Mouse (Mus musculus): ENCODE results near the gene Mmgt2. TPM values are rescaled to one million over a fixed set of nuclear protein-coding genes. Genes with fewer than 3 reads are reported as not detected.

The Mmgt2 gene
- 1 to 10 TPM; 5.3 to 7.2 (median 6.5) TPM for total RNA-seq (2022)

DNA sequence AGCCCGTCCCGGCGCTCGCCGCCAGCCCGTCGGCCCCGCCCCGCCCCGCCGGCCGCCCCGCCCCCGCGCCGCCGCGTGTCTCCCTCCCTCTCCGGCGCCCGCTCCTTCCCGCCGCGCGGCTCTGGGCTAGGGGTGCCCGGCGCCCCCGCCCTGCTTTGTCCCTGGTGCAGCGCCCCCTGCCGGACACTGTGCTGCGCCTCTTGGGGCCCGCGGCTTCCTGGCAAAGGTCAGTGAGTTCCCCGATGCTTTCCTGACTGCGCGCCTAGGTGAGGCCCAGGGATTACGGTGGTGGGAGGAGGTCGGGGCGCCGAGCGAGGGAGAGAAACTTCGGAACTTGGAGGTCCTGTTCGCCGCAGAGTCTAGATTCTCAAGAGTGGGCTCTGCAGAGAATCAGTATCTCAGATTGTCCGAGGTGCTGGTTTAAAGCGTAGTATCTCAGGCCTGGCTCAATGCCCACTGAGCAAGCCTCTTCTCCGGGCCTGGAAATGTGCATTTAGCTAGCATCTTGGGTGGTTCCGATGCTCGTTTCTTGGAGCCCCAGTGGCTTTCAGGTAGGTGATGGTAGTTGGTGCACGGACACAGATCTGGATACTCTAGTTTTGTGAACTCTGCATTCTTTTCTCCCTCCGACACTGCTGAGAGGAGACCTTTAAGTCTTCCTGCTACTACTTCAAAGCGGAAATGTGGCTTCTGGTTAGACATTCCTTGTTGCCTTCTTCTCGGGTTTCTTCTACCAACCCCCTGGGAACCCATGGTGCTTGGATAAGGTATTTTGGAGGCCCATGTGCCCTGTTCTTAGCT lies at the start of gene Mmgt2:
TSS of gene Mmgt2 (plus strand) at position 74 of the 801 bp plus-strand sequence.
- DNase-seq (ENCODE audit: low spot score in 2 of 2), result peak; percentile 87 to 92

DNA sequence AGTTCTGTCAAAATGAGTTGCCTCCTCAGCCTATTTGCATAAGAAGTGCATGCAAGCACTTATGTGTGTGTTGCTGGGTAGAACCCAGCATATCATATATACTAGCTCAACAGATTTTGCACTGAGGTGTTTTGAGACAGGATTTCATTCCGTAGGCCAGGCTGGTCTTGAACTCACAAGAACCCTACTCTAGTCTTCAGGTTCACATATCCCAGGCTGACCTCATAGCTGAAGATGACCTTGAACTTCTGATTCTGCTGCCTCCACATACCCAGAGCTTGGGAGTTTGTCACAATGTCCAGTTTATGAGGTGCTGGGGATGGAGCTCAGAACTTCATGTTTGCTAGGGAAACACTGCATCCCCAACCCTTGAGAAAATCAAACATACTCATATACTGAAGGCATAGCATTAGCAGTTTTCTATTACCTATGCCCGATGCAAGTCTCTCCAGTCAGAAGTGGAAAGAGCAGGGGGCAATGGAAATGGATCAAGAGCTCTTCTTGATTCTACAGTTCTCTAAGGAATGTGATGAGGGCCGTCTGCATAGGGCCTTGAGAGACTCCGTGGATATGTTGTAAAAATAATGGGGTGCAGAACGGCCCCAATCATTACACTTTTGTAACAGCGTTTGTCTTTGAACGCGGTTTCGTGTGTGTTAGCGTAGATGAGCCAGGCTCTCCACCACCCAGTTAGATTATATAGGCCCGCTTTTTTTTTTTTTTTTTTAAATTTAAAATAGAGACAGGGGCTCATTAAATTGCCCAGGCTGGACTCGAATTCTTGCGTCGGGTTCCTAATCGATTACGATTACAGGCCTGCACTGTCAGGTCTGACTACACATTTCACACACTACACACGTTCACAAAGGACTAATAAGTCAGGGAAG lies 46.5 kb upstream of the Mmgt2 start:
- no peak for DNase-seq (ENCODE audit: low spot score in 2 of 2)

DNA sequence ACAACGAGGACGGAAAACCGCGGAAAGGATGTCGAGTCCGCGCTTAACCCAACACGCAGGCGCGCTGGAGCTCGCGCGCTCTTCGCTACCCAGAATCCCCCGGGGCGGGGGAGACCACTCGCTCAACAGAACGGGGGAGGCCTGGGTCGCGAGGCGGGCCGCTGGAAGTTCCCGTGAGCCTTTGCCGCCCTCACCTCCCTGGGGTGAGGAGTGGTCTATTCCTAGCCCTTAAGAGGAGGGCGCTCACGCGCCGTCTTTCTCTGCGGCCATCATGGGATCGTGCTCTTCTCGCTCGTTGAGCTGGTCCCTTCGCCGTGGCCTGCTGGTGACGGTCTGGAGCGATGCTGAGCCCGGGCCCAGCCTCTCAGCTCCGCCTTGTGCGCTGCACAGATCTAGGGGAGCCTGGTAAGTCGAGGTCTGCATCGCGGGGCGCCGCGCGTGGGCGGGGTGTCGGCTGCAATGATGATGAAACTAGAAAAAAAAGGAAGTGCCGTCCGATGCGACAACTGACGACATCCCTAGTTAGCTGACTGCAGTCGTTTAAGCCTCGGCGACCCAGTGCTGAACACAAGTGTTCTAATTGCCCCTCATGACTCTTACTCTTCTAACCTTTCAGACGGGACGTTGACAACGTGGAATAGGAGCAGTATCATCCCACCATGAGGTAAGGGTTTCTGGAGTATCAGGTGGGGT lies 45.7 kb upstream of the Mmgt2 start:
- peak; percentile 92 to 95 for DNase-seq (ENCODE audit: low spot score in 2 of 2)

DNA sequence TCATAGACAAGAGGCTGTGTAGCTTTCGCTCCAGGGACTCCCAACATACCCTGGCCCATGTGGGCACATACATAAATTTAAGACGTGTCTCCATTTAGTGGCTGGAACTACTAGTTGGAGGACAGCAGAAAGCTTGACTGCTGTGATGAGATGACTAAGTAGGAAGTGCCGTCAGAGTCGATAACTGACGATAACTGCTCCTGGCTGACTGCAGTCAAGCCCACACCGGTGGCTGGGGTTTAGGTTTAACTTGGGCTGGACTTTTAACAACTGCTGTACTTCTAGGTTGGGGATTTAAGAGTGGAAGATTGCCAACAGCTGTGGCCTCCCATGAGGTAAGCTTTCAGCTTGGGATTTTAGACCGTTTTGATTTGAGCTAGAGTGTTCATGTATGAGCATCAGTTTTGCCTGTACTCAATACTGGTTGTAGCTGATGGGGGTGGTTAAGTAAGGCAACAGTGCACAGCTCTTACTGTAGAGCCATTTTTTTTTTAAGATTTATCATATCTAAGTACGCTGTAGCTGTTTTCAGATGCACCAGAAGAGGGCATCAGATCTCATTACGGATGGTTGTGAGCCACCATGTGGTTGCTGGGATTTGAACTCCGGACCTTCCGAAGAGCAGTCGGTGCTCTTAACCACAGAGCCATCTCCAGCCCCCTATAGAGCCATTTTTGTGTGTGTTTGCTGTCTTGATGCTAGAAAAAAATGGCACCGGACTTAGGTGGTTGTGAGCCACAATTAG lies 45.0 kb upstream of the Mmgt2 start:
- no peak for DNase-seq (ENCODE audit: low spot score in 2 of 2)

DNA sequence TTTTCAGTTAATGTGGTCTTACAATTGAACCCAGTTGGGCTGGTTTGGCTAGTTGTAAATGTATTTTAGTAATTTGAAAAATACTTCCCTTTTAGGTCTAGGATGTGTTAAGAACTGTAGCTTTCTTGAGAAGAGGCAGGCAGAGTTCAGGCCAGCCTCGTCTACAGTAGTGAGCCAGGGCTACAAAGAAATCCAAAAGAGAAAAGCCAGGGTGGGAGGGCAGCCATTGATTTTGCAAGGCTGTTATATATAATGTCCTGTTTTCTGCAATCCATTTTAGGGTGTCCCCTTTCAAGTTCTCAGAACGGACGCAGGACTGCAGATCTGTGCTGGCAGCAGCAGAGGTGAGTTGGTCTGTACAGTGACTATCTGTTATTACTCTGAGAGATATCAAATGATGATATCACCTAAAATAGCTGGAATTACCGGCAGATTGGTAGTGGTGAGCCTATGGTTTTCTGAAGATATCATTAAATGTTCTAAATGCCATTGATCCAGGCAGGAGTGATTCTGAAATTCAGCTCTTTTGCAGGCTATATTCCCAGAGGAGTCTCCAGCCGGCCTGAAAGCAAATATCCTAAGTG lies 44.2 kb upstream of the Mmgt2 start:
- DNase-seq (ENCODE audit: low spot score in 2 of 2), result no peak

DNA sequence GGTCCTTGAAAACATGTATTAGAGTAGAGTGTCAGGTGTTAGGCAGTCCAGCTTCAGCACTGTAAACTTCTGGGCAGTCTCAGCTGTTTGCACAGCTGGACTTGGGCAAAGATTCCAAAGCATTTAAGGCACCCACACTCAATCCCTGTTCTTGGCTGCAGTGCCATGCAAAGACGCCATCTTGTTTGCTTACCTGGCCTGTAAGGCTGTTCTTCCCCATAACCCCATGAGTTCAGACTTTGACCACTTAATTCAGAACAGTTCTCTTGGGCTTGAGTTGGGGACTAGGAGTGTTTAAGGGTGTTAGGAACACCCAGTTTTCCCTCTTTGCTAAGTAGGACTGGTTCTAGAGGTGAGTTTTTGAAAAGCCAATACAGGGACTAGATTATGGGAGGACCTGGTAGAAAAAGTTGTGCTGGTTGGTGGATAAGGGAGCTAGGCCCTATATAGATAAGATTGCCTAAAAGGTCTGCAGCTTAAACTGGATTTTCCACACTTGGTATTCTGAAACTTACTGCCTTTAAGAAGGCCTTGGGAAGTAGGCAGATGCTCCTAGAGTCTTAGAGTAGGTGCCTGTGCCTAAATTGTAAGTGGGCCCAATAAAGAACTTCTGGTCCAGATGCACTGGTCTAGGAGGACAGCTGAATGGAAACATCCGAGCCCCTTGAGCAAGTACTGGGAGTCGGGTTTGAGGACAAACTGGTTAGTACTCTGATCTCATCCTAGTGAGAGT lies 43.4 kb upstream of the Mmgt2 start:
- DNase-seq (ENCODE audit: low spot score in 2 of 2), result no peak

DNA sequence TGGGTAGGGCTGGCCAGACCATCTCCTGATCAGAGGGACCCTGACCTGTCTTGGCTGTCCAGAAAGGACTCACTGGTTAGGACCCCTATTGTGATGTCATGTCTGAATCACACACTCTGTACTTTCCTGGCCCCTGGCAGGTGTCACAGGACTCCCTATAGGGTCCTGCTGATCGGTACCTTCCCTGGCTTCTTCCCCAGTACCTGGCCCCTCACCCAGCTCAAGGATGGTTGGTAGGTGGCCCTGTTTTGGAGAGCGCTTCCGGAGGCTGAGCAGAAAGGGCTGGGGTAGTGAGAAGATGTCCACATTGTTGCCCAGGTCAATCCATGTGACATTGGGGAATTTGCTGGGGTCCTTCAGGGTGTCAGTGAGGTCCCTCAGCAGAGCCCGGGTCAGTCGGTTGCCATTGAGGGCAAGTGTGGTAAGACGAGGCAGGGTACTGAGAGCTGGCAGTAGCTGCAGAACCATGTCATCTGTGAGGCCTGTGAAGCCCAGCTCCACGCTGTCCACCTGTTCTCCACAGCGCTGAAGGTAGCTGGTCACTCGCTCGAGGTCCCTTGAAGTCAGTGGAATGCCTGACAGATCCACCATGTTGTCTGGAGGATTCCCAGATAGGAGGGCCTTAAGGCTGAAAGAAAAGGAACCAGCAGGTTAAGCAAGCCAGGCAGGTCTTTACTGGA lies 42.7 kb upstream of the Mmgt2 start:
- no peak for DNase-seq (ENCODE audit: low spot score in 2 of 2)

DNA sequence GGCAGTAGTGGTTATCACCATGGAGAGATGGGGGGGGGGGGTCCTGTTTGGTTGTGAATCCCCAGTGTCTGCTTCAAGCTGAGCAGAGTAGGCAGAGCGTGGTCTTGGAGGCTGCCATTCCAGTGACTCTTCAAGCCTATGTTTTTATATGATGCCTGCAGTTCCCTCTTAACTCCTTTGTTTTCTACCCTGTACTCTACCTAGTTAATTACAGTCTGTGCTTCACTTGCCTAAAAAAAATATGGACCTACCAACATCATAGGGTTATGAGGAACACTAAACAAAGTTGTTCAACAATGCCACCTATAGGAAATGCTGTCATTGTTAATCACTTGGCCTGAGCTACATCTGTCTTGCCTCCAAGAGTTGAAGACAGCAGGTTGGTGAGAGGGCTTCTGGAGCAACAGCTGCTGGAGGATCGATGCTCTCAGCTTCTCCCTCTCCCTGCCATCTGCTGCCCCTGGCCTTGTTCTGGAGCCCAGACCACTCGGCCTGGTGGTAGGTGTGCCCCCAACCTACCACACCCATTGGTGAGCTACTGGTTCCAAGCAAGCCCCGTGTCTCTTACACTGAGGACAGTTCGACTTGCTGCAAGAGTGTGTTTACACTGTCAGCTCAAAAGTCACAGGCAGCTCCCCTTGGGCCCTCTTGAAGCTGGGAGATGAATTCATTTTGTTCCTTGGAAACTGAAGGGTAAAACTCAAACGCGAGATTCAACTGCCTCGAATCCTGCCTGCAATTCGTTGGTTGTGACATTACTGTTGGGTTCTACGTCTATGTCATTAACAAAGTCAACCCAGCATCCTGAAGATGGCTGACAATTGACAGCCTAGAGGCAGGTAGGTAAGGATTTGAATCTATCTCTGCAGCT lies 41.9 kb upstream of the Mmgt2 start:
- no peak for DNase-seq (ENCODE audit: low spot score in 2 of 2)

DNA sequence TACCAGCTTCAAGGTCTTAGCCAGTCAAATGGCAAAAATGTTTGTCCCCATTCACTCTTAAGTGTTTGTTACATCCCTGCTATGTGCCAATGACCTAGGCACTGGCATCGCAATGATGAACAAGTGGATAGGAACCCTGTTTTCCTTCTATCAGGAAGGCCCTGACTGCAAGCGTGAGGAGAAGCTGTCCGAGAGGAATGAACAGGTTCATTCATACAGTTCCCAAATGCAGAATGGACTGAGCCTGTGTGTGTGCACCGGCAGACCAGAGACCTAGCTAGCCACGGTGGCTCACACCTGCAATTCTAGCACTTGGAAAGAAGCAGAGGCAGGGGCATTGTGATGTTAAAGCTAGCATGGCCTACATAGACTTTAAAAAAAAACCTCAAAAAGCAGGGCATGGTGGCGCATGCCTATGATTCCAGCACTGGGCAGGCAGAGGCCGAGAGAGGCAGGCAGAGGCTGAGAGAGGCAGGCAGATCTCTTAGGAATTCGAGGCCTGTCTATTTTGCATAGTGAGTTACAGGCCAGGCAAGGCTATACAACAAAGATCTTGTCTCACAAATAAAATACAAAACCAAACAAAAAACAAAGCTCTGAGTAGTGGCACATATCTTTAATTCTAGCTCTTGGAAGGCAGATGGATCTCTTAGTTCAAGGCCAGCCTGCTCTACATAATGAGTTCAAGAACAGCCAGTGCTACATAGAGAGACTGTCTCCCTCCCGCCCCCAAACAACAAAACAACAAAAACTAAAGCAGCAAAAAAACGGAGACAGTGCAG lies 41.1 kb upstream of the Mmgt2 start:
- DNase-seq (ENCODE audit: low spot score in 2 of 2), result no peak

DNA sequence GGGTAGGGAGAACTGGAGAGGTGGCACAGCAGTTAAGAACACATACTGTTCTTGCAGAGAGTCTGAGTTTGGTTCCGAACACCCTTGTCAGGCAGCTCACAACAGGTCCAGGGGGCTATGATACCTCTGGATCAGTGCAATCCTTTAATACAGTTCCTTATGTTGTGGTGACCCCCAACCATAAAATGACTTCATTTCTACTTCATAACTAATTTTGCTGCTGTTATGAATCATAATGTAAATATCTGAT lies 40.6 kb upstream of the Mmgt2 start:
- no peak for DNase-seq (ENCODE audit: low spot score in 2 of 2)

DNA sequence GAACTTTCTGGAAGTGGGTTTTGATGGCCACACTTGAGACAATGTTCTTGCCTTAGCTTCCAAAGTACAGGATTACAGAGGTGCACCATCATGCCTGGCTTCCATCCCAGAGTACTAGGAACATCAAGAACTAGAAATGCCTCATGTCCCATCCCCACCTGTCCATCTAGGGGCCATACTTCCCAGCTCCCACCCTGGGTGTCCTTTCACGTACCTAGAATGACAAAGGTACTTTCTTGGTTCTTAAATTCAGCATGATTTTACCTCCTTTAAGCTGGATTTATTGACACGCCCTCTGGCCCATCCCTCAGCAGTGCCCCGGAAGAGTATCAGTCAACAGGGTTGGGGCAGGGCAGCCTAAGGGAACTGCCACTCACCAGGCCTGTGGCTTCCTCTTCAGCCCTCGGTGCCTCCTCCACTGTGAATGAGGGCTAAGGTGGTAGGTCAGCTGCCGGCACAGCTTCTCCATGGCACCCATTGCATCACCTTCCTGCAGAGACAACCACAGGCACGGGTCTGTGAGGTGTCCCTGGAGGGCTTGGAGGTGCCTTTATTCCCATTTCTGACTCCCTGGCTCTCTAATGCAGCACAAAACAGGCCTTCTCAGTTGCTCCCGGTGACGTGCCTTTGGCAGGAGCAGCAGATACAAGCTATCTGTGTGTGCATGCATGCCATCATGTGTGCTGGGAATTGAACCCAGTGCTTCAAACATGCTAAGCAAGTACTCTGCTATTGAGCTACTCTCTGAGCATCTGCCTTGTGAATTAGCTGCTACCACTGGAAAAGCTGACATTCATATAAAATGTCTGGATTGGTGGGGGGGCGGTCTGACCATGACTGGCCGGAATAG lies 39.4 kb upstream of the Mmgt2 start:
- no peak for DNase-seq (ENCODE audit: low spot score in 2 of 2)

DNA sequence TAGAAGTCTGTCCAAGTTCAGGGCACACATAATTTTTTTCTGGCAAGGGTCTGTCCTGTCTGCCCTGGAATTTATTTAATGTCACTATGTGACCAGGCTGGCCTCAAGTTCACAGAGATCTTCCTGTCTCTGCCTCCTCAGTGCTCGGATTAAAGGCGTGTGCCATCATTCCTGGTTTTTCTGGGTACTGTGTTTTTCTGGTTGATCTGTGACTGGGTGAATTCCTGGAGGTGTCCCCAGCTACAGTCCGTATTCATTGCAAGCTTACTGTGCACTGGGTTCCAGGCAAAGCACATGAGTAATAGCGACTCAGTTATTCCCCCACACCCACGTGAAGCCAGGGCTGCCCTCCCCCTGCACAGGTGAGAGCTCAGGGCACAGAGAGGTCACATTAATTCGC lies 38.2 kb upstream of the Mmgt2 start:
- no peak for DNase-seq (ENCODE audit: low spot score in 2 of 2)

DNA sequence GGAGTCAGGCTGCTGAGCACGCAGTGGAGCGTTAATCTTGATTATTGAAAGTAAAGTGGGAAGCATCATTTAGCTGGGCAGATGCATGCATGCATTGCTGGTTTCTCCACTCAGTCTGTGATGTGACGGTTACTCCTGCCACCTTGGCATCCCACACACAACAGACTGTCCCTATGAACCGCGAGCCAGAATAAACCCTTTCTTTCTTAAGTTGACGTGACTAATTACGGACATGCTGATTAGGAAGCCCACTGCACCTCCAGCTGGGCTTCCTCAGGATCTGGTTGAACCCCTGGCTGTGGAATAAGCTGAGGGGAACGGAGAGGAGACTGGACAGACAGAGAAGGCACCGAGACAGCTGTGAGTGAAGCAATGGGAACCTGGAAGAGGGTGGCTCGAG lies 35.9 kb upstream of the Mmgt2 start:
- no peak for DNase-seq (ENCODE audit: low spot score in 2 of 2)

DNA sequence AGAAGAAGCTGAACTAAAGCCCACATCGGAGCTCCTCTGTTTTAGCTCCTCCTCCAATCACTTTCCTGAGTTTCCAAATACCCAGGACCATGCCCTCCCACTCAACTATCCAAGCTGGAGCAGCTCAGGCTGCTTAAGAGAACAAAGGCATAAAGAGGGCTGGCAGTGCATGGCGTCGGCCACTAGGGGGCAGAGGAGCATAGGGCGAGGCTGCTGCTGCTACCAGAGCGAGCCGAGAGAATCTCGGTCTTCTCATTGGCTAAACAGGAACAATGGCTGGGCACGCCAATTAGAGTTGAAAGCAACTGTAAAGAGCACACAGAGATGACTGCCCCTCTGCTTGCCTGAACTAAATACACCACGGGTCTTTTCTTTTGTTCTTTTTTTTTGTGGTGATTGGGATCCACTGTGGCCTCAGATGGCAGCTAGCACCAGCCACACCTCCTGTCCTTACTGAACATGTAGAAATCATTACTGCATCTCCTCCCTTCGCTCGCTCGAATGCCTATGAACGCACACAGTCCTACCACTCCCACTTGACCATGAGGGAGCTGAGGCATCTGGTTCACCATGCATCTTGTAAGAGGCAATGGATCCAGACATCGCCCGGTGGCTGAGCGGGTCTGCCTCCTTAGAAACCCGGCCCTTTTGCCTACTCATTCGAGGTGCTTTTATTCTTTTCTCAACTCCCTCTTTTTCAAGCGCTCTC lies 34.7 kb upstream of the Mmgt2 start:
- DNase-seq (ENCODE audit: low spot score in 2 of 2), result peak; percentile 82 to 85

DNA sequence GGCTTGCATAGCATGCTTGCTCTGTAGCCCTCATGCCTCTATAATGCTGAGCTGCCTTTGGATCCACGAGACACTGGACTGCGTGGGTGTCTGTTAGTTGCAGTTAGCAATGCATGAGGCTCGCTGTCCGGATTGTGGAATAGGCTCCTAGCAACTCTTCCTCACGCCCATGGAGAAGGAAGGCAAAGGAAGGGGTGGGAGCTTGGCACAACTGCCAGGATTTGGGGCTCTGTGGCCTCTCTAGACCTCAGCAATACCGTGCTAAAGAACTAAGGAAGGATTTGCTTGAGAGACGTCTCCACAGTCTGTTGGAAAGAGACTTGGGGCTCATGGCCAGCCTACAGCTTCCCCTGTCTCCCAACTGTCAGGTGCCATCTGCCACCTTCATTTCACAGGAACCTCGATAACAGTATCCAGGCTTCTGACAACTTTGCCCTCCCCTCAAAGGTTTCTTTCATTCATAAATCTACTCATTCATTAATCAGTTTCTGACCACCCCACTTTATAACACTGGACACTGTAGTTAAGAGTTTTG lies 33.5 kb upstream of the Mmgt2 start:
- DNase-seq (ENCODE audit: low spot score in 2 of 2), result no peak

DNA sequence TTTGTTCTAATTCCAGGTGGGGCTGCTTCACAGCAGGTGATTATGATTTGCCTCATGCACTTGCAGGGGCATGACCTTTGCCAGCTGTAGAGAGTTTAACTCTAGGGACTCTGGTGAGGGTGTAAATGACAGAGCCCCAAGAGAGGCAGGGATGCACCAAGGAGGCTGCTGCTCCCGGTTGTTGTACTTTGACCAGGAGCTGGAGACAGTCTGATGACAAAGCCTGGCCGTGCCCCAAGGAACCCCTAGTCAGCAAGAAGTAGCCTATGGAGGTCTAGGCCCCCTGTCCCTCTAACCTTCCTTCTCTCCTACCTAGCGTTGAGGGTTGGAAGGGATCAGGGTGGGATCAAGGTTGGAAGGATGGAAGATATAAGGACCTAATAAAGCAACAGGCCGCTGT lies 33.0 kb upstream of the Mmgt2 start:
- no peak for DNase-seq (ENCODE audit: low spot score in 2 of 2)

Measured in gastrocnemius, adult 8-10 months (tissue).